Mouse (Mus musculus) liver (tissue): ENCODE measurements around the gene Tmem201.
"Not testable (repeated sequence)": the region's sequence is repeated elsewhere in the genome, so short reads cannot be mapped to it uniquely, and the experiment has no call there.

ENCODE experiments used
- DNase-seq: peaks from one replicate; pipeline ENCODE4 v3.0.0-alpha.2; 2020; ENCODE audit warnings: mixed read lengths

The Tmem201 gene

GRCm38 (mm10) chr4:149737383-149738324 lies at the start of gene Tmem201:
Gene Tmem201 (minus strand): TSS chr4:149738044.
- peak; percentile 94 for DNase-seq

- DNase-seq, result no peak
Observed at GRCm38 (mm10) chr4:149784901-149785300, 47.1 kb upstream of the Tmem201 start.

GRCm38 (mm10) chr4:149784371-149784770 lies 46.5 kb upstream of the Tmem201 start:
- DNase-seq, result no peak

GRCm38 (mm10) chr4:149782975-149783374 lies 45.1 kb upstream of the Tmem201 start:
- no peak for DNase-seq

GRCm38 (mm10) chr4:149780565-149781356 lies 42.9 kb upstream of the Tmem201 start:
- peak; percentile 24 for DNase-seq

- DNase-seq, result no peak
Observed at GRCm38 (mm10) chr4:149779966-149780365, 42.1 kb upstream of the Tmem201 start.

GRCm38 (mm10) chr4:149777126-149777525 lies 39.3 kb upstream of the Tmem201 start:
- DNase-seq, result no peak

- no peak for DNase-seq
Observed at GRCm38 (mm10) chr4:149775760-149776362, 38.0 kb upstream of the Tmem201 start.

GRCm38 (mm10) chr4:149775330-149775729 lies 37.5 kb upstream of the Tmem201 start:
- no peak for DNase-seq

GRCm38 (mm10) chr4:149774094-149774470 lies 36.2 kb upstream of the Tmem201 start, which contains the start of gene Slc25a33:
Gene Slc25a33 (minus strand): TSS chr4:149774277.
- DNase-seq, result peak; percentile 92

- DNase-seq, result peak; percentile 27
Observed at GRCm38 (mm10) chr4:149773408-149774093, 35.7 kb upstream of the Tmem201 start.

- DNase-seq, result peak; percentile 19
Observed at GRCm38 (mm10) chr4:149772394-149772793, 34.5 kb upstream of the Tmem201 start.

- DNase-seq, result no peak
Observed at GRCm38 (mm10) chr4:149765201-149765600, 27.4 kb upstream of the Tmem201 start.

GRCm38 (mm10) chr4:149763335-149763734 lies 25.5 kb upstream of the Tmem201 start:
- DNase-seq, result no peak

- DNase-seq, result no peak
Observed at GRCm38 (mm10) chr4:149759517-149759916, 21.7 kb upstream of the Tmem201 start.

- no peak for DNase-seq
Observed at GRCm38 (mm10) chr4:149758423-149758822, 20.6 kb upstream of the Tmem201 start.

GRCm38 (mm10) chr4:149756546-149756945 lies 18.7 kb upstream of the Tmem201 start:
- DNase-seq, result not testable (repeated sequence)

GRCm38 (mm10) chr4:149752836-149753235 lies 15.0 kb upstream of the Tmem201 start:
- DNase-seq, result no peak

- DNase-seq, result peak; percentile 47
Observed at GRCm38 (mm10) chr4:149752124-149752799, 14.4 kb upstream of the Tmem201 start.

- DNase-seq, result no peak
Observed at GRCm38 (mm10) chr4:149750671-149751070, 12.8 kb upstream of the Tmem201 start.

- not testable (repeated sequence) for DNase-seq
Observed at GRCm38 (mm10) chr4:149749663-149750015, 11.8 kb upstream of the Tmem201 start.
